Mouse (Mus musculus): ENCODE measurements around the gene Ano4. TPM values are rescaled to one million over a fixed set of nuclear protein-coding genes. Genes with fewer than 3 reads are reported as not detected.

Ano4 gene
- polyA plus RNA-seq, 1 experiment: not detected

GRCm38 (mm10) chr10:89177921-89178320, 166.6 kb downstream of the Ano4 start:
- no peaks in the 10 kb centered on the region for H3K4me1 ChIP-seq (ENCODE audit: control insufficient read depth, insufficient read depth, insufficient read length)
- 80% methylated on average over 4 of the region's 4 CpGs for WGBS
- H3K27ac ChIP-seq (ENCODE audit: insufficient read depth, low read length): no peak overlapping the region
- TF ChIP-seq CTCF (IDR thresholded peaks at IDR 0.05; ENCODE audit: extremely low read depth, insufficient read depth, insufficient read length, insufficient replicate concordance) (no peak), POLR2A (IDR thresholded peaks at IDR 0.05; ENCODE audit: low read depth, low read length) (no peak)
- H3K27me3 ChIP-seq (ENCODE audit: control insufficient read depth, insufficient read depth, low read length): no peaks in the 10 kb centered on the region
- no peaks in the 10 kb centered on the region for H3K36me3 ChIP-seq (ENCODE audit: control insufficient read depth, insufficient read depth, low read length)
- H3K4me3 ChIP-seq (ENCODE audit: extremely low read depth, insufficient read depth, insufficient read length): no peak overlapping the region
- DNase-seq (ENCODE audit: low read depth in 1 of 2, low spot score in 2 of 2): no peak

GRCm38 (mm10) chr10:89164533-89164932, 180.0 kb downstream of the Ano4 start:
- DNase-seq (ENCODE audit: low read depth in 1 of 2, low spot score in 2 of 2): no peak
- 86% methylated on average over 1 of the region's 1 CpGs for WGBS
- no peak for TF ChIP-seq CTCF (IDR thresholded peaks at IDR 0.05; ENCODE audit: extremely low read depth, insufficient read depth, insufficient read length, insufficient replicate concordance)
- no peak for TF ChIP-seq POLR2A (IDR thresholded peaks at IDR 0.05; ENCODE audit: low read depth, low read length)
- H3K36me3 ChIP-seq (ENCODE audit: control insufficient read depth, insufficient read depth, low read length): no peaks in the 10 kb centered on the region
- no peaks in the 10 kb centered on the region for H3K27me3 ChIP-seq (ENCODE audit: control insufficient read depth, insufficient read depth, low read length)
- no peaks in the 10 kb centered on the region for H3K4me1 ChIP-seq (ENCODE audit: control insufficient read depth, insufficient read depth, insufficient read length)
- H3K27ac ChIP-seq (ENCODE audit: insufficient read depth, low read length): no peak overlapping the region
- no peak overlapping the region for H3K4me3 ChIP-seq (ENCODE audit: extremely low read depth, insufficient read depth, insufficient read length)

- no peaks in the 10 kb centered on the region for H3K27me3 ChIP-seq (ENCODE audit: control insufficient read depth, insufficient read depth, low read length)
- 78% methylated on average over 2 of the region's 2 CpGs for WGBS
- TF ChIP-seq POLR2A (IDR thresholded peaks at IDR 0.05; ENCODE audit: low read depth, low read length) (no peak), CTCF (IDR thresholded peaks at IDR 0.05; ENCODE audit: extremely low read depth, insufficient read depth, insufficient read length, insufficient replicate concordance) (no peak)
- H3K36me3 ChIP-seq (ENCODE audit: control insufficient read depth, insufficient read depth, low read length): no peaks in the 10 kb centered on the region
- no peak overlapping the region for H3K27ac ChIP-seq (ENCODE audit: insufficient read depth, low read length)
- H3K4me3 ChIP-seq (ENCODE audit: extremely low read depth, insufficient read depth, insufficient read length): no peak overlapping the region
- H3K4me1 ChIP-seq (ENCODE audit: control insufficient read depth, insufficient read depth, insufficient read length): no peaks in the 10 kb centered on the region
- DNase-seq (ENCODE audit: low read depth in 1 of 2, low spot score in 2 of 2): no peak
These were observed 189.1 kb downstream of the Ano4 start for GRCm38 (mm10) chr10:89155502-89155901.

GRCm38 (mm10) chr10:89154797-89155465, 189.6 kb downstream of the Ano4 start:
- Histone ChIP-seq H3K4me3 (ENCODE audit: extremely low read depth, insufficient read depth, insufficient read length) (no peak overlapping the region), H3K36me3 (ENCODE audit: control insufficient read depth, insufficient read depth, low read length) (no peaks in the 10 kb centered on the region), H3K27ac (ENCODE audit: insufficient read depth, low read length) (no peak overlapping the region), H3K4me1 (ENCODE audit: control insufficient read depth, insufficient read depth, insufficient read length) (no peaks in the 10 kb centered on the region), H3K27me3 (ENCODE audit: control insufficient read depth, insufficient read depth, low read length) (no peaks in the 10 kb centered on the region)
- DNase-seq (ENCODE audit: low read depth in 1 of 2, low spot score in 2 of 2): no peak
- TF ChIP-seq POLR2A (IDR thresholded peaks at IDR 0.05; ENCODE audit: low read depth, low read length): no peak
- TF ChIP-seq CTCF (IDR thresholded peaks at IDR 0.05; ENCODE audit: extremely low read depth, insufficient read depth, insufficient read length, insufficient replicate concordance): no peak
- 74% methylated on average over 2 of the region's 2 CpGs for WGBS

GRCm38 (mm10) chr10:89149166-89149565, 195.4 kb downstream of the Ano4 start:
- TF ChIP-seq POLR2A (IDR thresholded peaks at IDR 0.05; ENCODE audit: low read depth, low read length): no peak
- TF ChIP-seq CTCF (IDR thresholded peaks at IDR 0.05; ENCODE audit: extremely low read depth, insufficient read depth, insufficient read length, insufficient replicate concordance): no peak
- H3K4me1 ChIP-seq (ENCODE audit: control insufficient read depth, insufficient read depth, insufficient read length): no peaks in the 10 kb centered on the region
- WGBS: 90% methylated on average over 11 of the region's 11 CpGs

GRCm38 (mm10) chr10:89121391-89121790, 223.2 kb downstream of the Ano4 start:
- WGBS: 58% methylated on average over 6 of the region's 6 CpGs
- H3K4me1 ChIP-seq (ENCODE audit: control insufficient read depth, insufficient read depth, insufficient read length): no peaks in the 10 kb centered on the region
- H3K36me3 ChIP-seq (ENCODE audit: control insufficient read depth, insufficient read depth, low read length): no peaks in the 10 kb centered on the region
- no peak overlapping the region for H3K4me3 ChIP-seq (ENCODE audit: extremely low read depth, insufficient read depth, insufficient read length)
- no peak overlapping the region for H3K27ac ChIP-seq (ENCODE audit: insufficient read depth, low read length)
- no peaks in the 10 kb centered on the region for H3K27me3 ChIP-seq (ENCODE audit: control insufficient read depth, insufficient read depth, low read length)
- no peak for DNase-seq (ENCODE audit: low read depth in 1 of 2, low spot score in 2 of 2)
- TF ChIP-seq POLR2A (IDR thresholded peaks at IDR 0.05; ENCODE audit: low read depth, low read length): no peak

More at GRCm38 (mm10) chr10:89149166-89149565, 195.4 kb downstream of the Ano4 start:
- no peak for DNase-seq (ENCODE audit: low read depth in 1 of 2, low spot score in 2 of 2)
- Histone ChIP-seq H3K27me3 (ENCODE audit: control insufficient read depth, insufficient read depth, low read length) (no peaks in the 10 kb centered on the region), H3K27ac (ENCODE audit: insufficient read depth, low read length) (no peak overlapping the region), H3K4me3 (ENCODE audit: extremely low read depth, insufficient read depth, insufficient read length) (no peak overlapping the region), H3K36me3 (ENCODE audit: control insufficient read depth, insufficient read depth, low read length) (no peaks in the 10 kb centered on the region)

- no peaks in the 10 kb centered on the region for H3K36me3 ChIP-seq (ENCODE audit: control insufficient read depth, insufficient read depth, low read length)
- WGBS: 78% methylated on average over 6 of the region's 6 CpGs
- TF ChIP-seq CTCF (IDR thresholded peaks at IDR 0.05; ENCODE audit: extremely low read depth, insufficient read depth, insufficient read length, insufficient replicate concordance): no peak
- TF ChIP-seq POLR2A (IDR thresholded peaks at IDR 0.05; ENCODE audit: low read depth, low read length): no peak
- H3K27me3 ChIP-seq (ENCODE audit: control insufficient read depth, insufficient read depth, low read length): no peaks in the 10 kb centered on the region
- no peak overlapping the region for H3K4me3 ChIP-seq (ENCODE audit: extremely low read depth, insufficient read depth, insufficient read length)
- no peaks in the 10 kb centered on the region for H3K4me1 ChIP-seq (ENCODE audit: control insufficient read depth, insufficient read depth, insufficient read length)
- no peak for DNase-seq (ENCODE audit: low read depth in 1 of 2, low spot score in 2 of 2)
- H3K27ac ChIP-seq (ENCODE audit: insufficient read depth, low read length): no peak overlapping the region
These were observed 230.2 kb downstream of the Ano4 start for GRCm38 (mm10) chr10:89114381-89114780.
